Mouse (Mus musculus) heart, embryonic 16.5 days (tissue): ENCODE results near the gene Phlpp2. TPM values are rescaled to one million over a fixed set of nuclear protein-coding genes. Genes with fewer than 3 reads are reported as not detected.

Experiments used
- ATAC-seq: fragments of 200-750 bp; cut with Nextera tagmentation; replicated peaks from 2 replicates; pipeline ENCODE4 v1.8.0; 2017; ENCODE audit warnings: moderate number of reproducible peaks; ENCODE audit not compliant: insufficient read depth, low FRiP score; ENCODE audit errors: extremely low read depth
- H3K27ac ChIP-seq: fragments of 300-500 bp; sonication (generic); 2 replicates; pipeline ENCODE4 v1.5.1; 2014; ENCODE audit warnings: mild to moderate bottlenecking, low read length, control low read depth, moderate library complexity
- H3K27me3 ChIP-seq: fragments of 300-500 bp; sonication (generic); 2 replicates; pipeline ENCODE4 v1.6.1; 2014; ENCODE audit warnings: low read length, mixed read lengths; ENCODE audit not compliant: control insufficient read depth, insufficient read depth
- H3K36me3 ChIP-seq: fragments of 300-500 bp; sonication (generic); 2 replicates; pipeline ENCODE4 v1.6.1; 2014; ENCODE audit not compliant: control insufficient read depth, insufficient read depth
- H3K4me1 ChIP-seq: fragments of 300-500 bp; sonication (generic); 2 replicates; pipeline ENCODE4 v1.6.1; 2014; ENCODE audit warnings: low read length, mixed read lengths; ENCODE audit not compliant: control insufficient read depth, insufficient read depth
- H3K4me2 ChIP-seq: fragments of 300-500 bp; sonication (generic); 2 replicates; pipeline ENCODE4 v1.6.1; 2014; ENCODE audit warnings: low read depth, mild to moderate bottlenecking, control low read depth, low read length
- H3K4me3 ChIP-seq: fragments of 300-500 bp; sonication (generic); 2 replicates; pipeline ENCODE4 v1.5.1; 2014; ENCODE audit warnings: mild to moderate bottlenecking, control low read depth, low read length
- H3K9ac ChIP-seq: fragments of 300-500 bp; sonication (generic); 2 replicates; pipeline ENCODE4 v1.6.1; 2014; ENCODE audit warnings: low read length, control low read depth
- H3K9me3 ChIP-seq: fragments of 300-500 bp; sonication (generic); replicated peaks from 2 replicates; pipeline ENCODE4 v1.6.1; 2016; ENCODE audit warnings: low read length; ENCODE audit not compliant: control insufficient read depth
- WGBS: fragments of 180-500 bp; shearing (Covaris S2); extraction: QIAGEN DNeasy Blood & Tissue Kit; methylation state at CpG from one replicate; pipeline ENCODE4 v1.1.7; 2014; 5-methylcytosine and 5-hydroxymethylcytosine counted together
- polyA plus RNA-seq: library from polyadenylated mRNA; unstranded; fragments of >200 nt; fragmentation: Nextera tagmentation; extraction: Ambion mirVana; gene quantifications from 2 replicates; pipeline ENCODE4 v1.2.1, GENCODE M21; 2015

Gene Phlpp2
- polyA plus RNA-seq, 1 experiment from 2014 or later: 1.3 TPM

DNA sequence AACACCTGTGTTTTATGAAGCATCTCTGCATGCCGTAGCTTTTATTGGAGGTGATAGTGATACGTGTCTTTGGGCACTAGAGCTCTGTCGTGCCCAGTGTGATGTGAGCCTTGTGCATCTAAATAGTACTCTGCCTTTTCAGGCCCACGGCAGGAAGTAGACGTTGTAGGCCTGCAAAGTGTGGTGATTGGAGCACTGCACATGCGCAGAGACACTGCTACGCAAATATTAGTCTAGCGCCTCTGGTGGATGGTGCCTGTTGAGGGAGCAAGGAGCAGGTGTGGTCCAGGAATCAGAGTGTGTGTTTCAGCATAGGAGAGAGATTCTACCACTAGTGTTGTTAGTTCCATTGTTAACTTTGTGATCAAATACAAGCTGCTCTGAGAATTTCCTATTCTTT is 120.8 kb downstream of the Phlpp2 start:
- no peak overlapping the region for H3K4me3 ChIP-seq
- WGBS: 86% methylated on average over 8 of the region's 8 CpGs
- no peaks in the 10 kb centered on the region for H3K36me3 ChIP-seq
- H3K27me3 ChIP-seq: no peaks in the 10 kb centered on the region
- H3K4me1 ChIP-seq: peaks cover 1% of the 10 kb centered on the region; the same call in 1 of the 2 replicates
- no peak for ATAC-seq
- H3K4me2 ChIP-seq: no peak overlapping the region
- H3K9ac ChIP-seq: no peak overlapping the region
- no peaks in the 10 kb centered on the region for H3K9me3 ChIP-seq
- no peak overlapping the region for H3K27ac ChIP-seq

DNA sequence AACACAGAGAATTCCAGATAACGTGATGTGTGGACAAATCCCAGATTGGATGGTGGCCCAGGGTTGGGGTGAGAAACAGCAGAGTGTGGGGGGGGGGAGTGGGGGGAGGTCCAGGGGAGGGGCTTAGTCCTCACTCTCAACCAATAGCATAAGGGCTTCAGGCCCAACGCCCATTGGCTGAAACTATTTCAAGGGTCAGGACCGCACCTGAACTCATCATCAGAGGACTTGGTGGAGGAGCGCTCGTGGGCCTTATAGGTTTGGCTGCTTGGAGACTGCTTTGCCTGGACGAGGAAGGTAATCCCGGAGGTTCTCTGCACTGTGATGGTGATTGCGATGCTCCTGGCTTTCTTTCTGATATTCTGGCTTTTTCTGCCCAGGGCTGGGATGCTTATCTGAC is 121.9 kb downstream of the Phlpp2 start, which contains the start of gene Tat:
Gene Tat (plus strand): TSS at position 214 of the 400 bp plus-strand sequence.
- H3K36me3 ChIP-seq: no peaks in the 10 kb centered on the region
- no peak within 1 kb of the TSS for H3K27ac ChIP-seq
- H3K4me3 ChIP-seq: no peak within 1 kb of the TSS
- H3K9ac ChIP-seq: no peak within 1 kb of the TSS
- H3K27me3 ChIP-seq: no peaks in the 10 kb centered on the region
- H3K9me3 ChIP-seq: no peaks in the 10 kb centered on the region
- no peaks in the 10 kb centered on the region for H3K4me1 ChIP-seq
- no peak within 1 kb of the TSS for H3K4me2 ChIP-seq
- 72% methylated on average over 8 of the region's 8 CpGs for whole genome bisulfite sequencing
- ATAC-seq: no peak

DNA sequence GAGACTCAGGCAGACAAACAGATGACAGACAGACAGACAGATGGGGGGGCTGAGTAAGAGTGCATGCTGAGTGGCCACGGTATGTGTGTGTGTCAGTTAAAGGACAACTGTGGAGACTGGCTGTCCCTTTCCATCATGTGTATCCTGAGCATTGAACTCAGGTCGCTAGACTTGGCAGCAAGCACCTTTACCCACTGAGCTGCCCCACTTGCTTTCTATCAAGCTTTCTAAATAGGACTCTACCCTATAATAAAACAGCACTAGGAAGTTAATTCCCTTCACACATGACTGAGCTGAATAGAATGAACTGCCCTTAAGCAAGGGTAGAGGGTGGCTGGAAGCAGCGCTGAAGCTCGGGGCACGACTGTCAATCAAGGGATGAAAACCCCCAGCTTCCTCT is 123.8 kb downstream of the Phlpp2 start:
- Histone ChIP-seq H3K36me3 (no peaks in the 10 kb centered on the region), H3K9me3 (no peaks in the 10 kb centered on the region), H3K4me2 (no peak overlapping the region), H3K27ac (no peak overlapping the region), H3K4me3 (no peak overlapping the region), H3K9ac (no peak overlapping the region), H3K4me1 (no peaks in the 10 kb centered on the region), H3K27me3 (no peaks in the 10 kb centered on the region)
- no peak for ATAC-seq
- 73% methylated on average over 5 of the region's 5 CpGs for WGBS

DNA sequence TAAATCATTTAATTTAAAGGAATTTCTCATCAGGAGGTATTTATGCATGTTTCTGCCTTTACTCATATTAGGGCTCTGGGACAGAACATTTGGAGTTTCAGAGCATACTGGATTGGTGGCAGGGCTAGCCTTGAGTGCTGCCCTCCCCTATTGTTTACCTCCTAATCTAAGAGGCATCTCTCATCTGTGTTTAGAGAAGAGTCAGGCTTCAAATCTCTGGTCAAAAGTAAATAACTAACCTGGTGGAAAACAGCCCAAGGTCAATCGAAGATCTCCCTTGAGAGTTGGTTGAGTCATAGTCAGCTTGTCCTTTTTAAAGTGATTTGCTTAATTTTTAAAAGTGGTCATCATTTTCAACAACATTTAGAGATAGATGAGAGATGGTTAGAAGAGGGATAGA is 124.6 kb downstream of the Phlpp2 start:
- Histone ChIP-seq H3K36me3 (no peaks in the 10 kb centered on the region), H3K4me3 (no peak overlapping the region), H3K9ac (no peak overlapping the region), H3K4me2 (no peak overlapping the region), H3K27ac (no peak overlapping the region), H3K4me1 (no peaks in the 10 kb centered on the region), H3K9me3 (no peaks in the 10 kb centered on the region), H3K27me3 (no peaks in the 10 kb centered on the region)
- ATAC-seq: no peak
- WGBS: 79% methylated on average over 1 of the region's 1 CpGs

Other genes starting within 250 kb of the Phlpp2 start
- 95.4 and 98.4 TPM in 2 replicates for gene Ist1, start 175.3 kb upstream of the Phlpp2 start, polyA plus RNA-seq
- gene Zfp821, start 163.0 kb upstream of the Phlpp2 start, polyA plus RNA-seq: 17.1 and 18.5 TPM in 2 replicates
- 4.9 TPM in 2 replicates for gene Atxn1l, start 130.8 kb upstream of the Phlpp2 start, polyA plus RNA-seq
- 26.1 and 30.0 TPM in 2 replicates for gene Ap1g1, start 90.0 kb upstream of the Phlpp2 start, polyA plus RNA-seq
- gene Marveld3, start 93.7 kb downstream of the Phlpp2 start, polyA plus RNA-seq: 0.51 and 1.3 TPM in 2 replicates
- 0.09 and 0.12 TPM in 2 replicates for gene Tat, start 121.9 kb downstream of the Phlpp2 start, polyA plus RNA-seq
- gene Chst4, start 171.2 kb downstream of the Phlpp2 start, polyA plus RNA-seq: 1.6 and 2.1 TPM in 2 replicates
- 5.9 and 6.1 TPM in 2 replicates for gene Zfp612, start 211.2 kb downstream of the Phlpp2 start, polyA plus RNA-seq
- not detected in 2 replicates for gene Gm21964, start 232.7 kb downstream of the Phlpp2 start, polyA plus RNA-seq
- gene Gm17720, start 234.2 kb downstream of the Phlpp2 start, polyA plus RNA-seq: not detected in 2 replicates